Mouse (Mus musculus): Measurements from ENCODE around the gene Hist1h2be. TPM values are rescaled to one million over a fixed set of nuclear protein-coding genes. Genes with fewer than 3 reads are reported as not detected.

The Hist1h2be gene
- polyA plus RNA-seq (2017; shearing (Covaris generic)), result 1 to 10 TPM; 2.7 to 2.9 TPM

DNA sequence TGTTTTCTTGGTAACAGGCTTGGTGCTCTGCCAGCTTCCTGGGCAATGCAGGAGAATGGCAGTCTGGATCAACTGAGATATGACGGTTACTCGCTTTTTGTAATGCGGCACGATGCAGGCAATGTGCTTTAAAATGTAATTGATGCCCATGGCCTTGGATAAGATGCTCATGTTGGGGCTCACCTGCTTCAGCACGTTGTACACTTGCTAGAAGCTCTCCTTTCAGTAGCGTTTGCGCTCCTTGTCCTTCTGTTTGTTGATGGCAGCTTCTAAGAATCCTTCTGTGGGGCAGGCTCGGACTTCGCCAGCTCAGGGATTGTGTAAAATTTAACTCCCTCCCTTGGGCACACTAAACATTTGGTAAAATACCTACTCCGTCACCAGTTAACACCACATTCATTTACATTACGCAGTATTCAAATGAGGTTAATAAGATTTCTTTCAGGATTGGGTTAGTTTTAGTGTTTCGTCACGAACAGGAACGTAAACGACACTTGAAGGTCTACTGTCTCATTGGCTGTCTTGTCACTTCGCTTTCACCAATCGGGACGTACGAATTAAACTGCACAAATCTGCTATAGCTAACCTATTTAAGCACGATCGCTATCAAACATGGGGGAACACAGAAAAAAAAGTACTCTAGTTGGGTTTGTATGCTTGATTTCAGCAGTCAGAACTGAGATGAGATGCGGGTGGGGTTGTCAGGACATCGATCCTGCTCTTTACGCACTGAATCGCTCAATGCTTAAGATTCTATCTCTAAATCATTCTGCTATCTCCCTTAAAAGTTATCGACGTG lies at the start of gene Hist1h2be:
Gene Hist1h2be (minus strand): TSS at position 392 of the 799 bp plus-strand sequence.

DNA sequence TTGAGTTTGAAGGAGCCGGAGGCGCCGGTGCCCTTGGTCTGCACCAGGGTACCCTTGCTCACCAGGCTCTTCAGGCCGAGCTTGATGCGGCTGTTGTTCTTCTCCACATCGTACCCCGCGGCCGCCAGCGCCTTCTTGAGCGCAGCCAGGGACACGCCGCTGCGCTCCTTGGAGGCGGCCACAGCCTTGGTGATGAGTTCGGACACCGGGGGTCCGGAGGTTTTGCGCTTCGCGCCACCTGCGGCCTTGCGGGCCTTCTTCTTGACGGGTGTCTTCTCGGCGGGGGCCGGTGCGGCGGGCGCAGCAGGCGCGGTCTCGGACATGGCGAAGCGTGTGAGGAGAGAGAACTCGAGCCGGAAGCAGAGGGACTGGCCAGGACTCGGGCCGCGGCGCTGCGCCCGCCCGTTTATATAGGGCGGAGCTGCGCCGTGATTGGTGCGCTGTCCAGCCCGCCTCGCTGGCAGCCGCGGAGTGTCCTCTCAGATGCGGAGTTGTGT lies 1.3 kb upstream of the Hist1h2be start, which contains the start of gene Hist1h1e:
Gene Hist1h1e (minus strand): TSS at position 384 of the 497 bp plus-strand sequence.

DNA sequence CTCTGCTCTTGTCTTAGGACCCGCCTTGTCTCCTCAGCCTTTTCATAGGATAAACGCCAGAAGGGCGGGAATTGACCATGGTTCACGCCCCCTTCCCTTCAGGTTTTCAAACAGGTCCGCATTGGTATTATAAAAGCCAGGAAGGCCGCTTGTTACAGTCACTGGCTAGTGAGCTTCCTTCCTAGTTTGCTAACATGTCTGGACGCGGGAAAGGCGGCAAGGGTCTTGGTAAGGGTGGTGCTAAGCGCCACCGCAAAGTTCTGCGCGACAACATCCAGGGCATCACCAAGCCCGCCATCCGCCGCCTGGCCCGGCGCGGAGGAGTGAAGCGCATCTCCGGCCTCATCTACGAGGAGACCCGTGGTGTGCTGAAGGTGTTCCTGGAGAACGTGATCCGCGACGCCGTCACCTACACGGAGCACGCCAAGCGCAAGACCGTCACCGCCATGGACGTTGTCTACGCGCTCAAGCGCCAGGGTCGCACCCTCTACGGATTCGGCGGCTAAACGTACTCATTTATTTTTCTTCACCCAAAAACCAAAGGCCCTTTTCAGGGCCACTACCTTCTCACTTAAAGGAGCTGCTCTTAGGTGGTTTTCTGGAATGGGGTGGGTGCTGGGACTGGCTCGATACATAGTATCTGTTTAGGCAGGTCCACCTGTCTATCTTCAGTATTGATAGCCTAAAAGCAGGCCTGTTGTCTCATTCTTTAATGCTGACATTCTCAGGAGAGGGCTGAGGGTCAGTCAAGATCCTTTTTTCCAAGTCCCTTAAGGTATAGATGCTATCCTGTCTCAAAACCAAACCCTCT lies 39.3 kb downstream of the Hist1h2be start, which contains the start of gene Hist1h4d:
Gene Hist1h4d (plus strand): TSS at position 191 of the 811 bp plus-strand sequence.

DNA sequence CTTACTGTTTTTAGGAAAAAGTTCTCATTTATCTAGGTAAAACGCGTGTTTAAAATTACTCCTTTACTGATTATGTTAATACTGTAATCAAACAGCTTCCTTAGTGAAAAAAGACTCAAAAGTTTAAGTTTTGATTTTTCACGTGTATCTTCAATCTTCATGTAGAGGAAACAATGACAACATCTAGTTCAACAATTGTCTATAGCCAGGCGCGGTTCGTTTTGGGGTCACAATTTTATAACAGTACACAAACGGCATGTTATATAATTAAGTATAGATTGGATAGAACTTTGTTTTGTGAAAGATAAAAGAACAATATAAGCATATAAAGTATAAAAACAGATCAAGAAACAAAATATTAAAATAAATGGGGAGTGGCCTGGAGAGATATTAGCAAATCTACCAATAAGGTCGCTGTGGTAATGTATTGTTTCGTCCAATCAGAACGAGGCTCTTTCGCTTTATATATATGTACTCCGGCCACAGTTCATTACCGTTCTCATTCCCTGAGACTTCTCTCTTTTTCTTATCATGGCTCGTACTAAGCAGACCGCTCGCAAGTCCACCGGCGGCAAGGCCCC lies 45.6 kb downstream of the Hist1h2be start, which contains the start of gene Hist1h3d:
Gene Hist1h3d (plus strand): TSS at position 493 of the 581 bp plus-strand sequence.

DNA sequence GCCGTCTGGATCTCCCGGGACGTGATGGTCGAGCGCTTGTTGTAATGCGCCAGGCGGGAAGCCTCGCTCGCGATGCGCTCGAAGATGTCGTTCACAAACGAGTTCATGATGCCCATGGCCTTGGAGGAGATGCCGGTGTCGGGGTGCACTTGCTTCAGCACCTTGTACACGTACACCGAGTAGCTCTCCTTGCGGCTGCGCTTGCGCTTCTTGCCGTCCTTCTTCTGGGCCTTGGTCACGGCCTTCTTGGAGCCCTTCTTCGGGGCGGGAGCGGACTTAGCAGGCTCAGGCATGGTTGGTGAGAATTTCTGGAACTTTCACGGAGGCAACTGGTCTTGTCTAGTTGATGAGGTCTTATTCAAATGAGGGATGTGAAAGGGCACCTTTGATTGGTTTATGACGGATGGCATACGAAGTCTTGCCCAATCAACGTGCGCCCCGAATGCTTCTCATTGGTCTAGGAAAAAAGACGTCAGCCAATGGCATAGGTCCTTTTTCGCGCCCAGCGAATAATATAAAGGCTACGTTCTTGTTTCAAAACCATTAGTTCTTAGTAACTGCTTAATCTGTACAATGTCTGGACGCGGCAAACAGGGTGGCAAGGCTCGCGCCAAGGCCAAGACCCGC lies 46.9 kb downstream of the Hist1h2be start, which contains the start of the genes Hist1h2bf and Hist1h2ad:
Gene Hist1h2bf (minus strand): TSS at position 299 of the 627 bp plus-strand sequence.
Gene Hist1h2ad (plus strand): TSS at position 484 of the 627 bp plus-strand sequence.

DNA sequence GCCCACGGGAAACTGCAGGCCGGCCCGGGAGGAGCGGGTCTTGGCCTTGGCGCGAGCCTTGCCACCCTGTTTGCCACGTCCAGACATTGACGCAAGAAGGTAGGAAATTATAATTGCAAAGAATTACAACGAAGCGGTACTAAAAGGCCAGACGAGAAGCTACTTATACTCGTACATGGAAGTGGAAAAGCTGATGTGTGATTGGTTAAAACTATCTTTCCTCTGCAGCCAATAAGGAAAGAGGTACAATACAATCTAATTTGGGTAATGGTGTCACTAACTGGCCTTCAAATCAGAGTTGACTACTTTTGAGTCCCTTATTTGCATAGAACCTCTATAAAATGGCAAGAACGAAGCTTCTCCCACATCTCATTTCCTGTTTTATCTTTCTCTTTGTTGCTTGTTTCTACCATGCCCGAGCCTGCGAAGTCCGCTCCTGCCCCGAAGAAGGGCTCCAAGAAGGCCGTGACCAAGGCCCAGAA lies 49.9 kb downstream of the Hist1h2be start, which contains the start of the genes Hist1h2ae and Hist1h2bg:
Gene Hist1h2ae (minus strand): TSS at position 199 of the 482 bp plus-strand sequence.
Gene Hist1h2bg (plus strand): TSS at position 375 of the 482 bp plus-strand sequence.

DNA sequence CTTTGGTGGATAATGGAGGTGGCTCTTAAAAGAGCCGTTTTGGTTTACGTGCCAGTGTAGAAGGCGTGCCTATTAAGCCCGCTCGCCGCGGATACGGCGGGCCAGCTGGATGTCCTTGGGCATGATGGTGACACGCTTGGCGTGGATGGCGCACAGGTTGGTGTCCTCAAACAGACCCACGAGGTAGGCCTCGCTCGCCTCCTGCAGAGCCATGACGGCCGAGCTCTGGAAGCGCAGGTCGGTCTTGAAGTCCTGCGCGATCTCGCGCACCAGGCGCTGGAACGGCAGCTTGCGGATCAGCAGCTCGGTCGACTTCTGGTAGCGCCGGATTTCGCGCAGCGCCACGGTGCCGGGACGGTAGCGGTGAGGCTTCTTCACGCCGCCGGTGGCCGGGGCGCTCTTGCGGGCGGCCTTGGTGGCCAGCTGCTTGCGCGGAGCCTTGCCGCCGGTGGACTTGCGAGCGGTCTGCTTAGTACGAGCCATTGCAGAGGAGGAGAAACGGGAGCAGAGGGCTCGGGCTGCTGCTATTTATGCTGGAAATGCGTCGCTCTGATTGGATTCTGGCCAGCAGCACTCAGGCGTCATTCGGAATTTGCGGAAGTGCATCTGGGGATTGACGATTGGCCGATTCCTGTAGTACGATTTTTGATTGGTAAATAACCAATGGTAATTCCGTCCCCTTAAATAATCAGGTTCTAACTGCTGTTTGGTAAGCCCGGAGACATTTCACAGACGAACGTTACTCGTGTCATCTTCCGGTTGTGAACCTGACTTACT lies 58.9 kb downstream of the Hist1h2be start, which contains the start of gene Hist1h3e:
Gene Hist1h3e (minus strand): TSS at position 487 of the 777 bp plus-strand sequence.

DNA sequence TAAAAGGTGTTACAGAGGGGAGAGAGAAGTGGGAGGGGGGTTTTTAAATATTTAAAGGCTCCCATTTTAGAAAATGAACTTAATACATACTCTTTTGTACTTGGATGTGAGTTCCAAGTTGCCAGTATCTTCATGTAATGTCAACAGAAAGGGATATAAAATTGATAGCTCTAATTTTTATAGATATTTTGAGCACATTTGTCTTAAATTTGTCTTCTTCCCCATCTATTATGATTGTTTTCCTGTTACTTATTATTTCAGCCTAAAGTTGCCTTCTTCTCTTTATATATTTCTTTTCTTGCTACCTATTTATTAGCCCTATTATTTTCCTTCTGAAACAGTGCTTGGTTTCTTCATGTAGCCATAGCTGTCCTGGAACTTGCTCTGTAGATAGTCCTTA lies 68.0 kb downstream of the Hist1h2be start, which contains the start of gene Hist1h1d:
Gene Hist1h1d (plus strand): TSS at position 301 of the 400 bp plus-strand sequence.

DNA sequence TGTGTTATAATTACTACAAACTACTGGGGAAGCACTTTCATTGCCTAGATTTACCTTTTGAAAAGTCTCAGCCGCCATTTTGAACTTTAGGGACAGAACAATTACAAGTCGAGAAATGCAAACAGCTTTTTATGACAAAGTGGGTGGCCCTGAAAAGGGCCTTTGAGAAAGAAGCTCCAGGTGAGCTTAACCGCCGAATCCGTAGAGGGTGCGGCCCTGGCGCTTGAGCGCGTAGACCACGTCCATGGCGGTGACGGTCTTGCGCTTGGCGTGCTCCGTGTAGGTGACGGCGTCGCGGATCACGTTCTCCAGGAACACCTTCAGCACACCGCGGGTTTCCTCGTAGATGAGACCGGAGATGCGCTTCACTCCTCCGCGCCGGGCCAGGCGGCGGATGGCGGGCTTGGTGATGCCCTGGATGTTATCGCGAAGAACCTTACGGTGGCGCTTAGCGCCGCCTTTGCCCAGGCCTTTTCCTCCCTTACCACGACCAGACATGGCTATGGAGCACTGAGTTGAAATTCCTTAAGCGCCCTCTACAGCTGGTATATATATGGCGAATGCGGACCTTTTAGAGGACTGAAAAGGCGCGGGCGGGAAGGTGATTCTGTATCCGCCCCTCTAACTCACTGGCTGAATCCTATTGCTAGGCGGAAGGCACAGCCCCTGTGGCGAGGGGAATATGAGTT lies 69.6 kb downstream of the Hist1h2be start, which contains the start of gene Hist1h4f:
Gene Hist1h4f (minus strand): TSS at position 503 of the 689 bp plus-strand sequence.

DNA sequence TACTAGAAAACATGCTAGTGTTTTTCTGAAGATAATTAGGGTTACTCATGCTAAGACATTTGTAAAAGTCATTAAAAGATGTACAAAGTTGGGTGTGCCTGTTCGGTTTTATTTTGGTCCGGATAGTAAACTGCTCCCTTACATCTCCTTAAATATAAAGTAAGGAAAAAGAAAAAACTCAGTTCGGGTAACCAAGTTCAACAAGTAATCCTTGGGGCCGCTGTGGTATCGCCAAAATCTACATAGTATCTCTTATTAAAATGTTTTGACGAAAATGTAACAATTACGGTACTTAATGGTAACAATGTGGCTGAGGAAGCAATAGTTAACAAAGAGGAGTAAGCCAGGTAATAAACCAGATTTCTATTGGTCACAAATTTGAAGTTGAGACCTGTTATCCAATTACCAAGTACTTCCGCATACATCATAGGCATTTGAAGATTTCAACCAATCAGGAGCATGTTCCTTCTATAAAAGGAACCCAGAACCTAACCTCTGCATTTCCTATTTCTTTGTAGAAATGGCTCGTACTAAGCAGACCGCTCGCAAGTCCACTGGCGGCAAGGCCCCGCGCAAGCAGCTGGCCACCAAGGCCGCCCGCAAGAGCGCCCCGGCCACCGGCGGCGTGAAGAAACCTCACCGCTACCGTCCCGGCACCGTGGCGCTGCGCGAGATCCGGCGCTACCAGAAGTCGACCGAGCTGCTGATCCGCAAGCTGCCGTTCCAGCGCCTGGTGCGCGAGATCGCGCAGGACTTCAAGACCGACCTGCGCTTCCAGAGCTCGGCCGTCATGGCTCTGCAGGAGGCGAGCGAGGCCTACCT lies 76.7 kb downstream of the Hist1h2be start, which contains the start of gene Hist1h3f:
Gene Hist1h3f (plus strand): TSS at position 88 of the 822 bp plus-strand sequence.

DNA sequence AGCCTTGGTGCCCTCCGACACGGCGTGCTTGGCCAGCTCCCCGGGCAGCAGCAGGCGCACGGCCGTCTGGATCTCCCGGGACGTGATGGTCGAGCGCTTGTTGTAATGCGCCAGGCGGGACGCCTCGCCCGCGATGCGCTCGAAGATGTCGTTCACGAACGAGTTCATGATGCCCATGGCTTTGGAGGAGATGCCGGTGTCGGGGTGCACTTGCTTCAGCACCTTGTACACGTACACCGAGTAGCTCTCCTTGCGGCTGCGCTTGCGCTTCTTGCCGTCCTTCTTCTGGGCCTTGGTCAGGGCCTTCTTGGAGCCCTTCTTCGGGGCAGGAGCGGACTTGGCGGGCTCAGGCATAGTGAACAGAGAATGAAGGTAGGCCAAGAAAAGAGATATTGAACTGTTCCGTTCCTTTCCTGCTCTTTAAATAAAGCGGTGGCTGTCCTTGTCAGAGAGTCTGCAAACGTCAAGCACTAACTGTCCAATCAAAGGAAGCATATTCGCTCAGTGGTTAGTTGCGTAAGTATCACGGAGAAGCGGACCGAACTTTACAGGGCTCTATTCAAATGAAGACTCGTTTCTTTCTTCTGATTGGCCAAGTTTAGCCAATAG lies 77.8 kb downstream of the Hist1h2be start, which contains the start of gene Hist1h2bh:
Gene Hist1h2bh (minus strand): TSS at position 394 of the 609 bp plus-strand sequence.

DNA sequence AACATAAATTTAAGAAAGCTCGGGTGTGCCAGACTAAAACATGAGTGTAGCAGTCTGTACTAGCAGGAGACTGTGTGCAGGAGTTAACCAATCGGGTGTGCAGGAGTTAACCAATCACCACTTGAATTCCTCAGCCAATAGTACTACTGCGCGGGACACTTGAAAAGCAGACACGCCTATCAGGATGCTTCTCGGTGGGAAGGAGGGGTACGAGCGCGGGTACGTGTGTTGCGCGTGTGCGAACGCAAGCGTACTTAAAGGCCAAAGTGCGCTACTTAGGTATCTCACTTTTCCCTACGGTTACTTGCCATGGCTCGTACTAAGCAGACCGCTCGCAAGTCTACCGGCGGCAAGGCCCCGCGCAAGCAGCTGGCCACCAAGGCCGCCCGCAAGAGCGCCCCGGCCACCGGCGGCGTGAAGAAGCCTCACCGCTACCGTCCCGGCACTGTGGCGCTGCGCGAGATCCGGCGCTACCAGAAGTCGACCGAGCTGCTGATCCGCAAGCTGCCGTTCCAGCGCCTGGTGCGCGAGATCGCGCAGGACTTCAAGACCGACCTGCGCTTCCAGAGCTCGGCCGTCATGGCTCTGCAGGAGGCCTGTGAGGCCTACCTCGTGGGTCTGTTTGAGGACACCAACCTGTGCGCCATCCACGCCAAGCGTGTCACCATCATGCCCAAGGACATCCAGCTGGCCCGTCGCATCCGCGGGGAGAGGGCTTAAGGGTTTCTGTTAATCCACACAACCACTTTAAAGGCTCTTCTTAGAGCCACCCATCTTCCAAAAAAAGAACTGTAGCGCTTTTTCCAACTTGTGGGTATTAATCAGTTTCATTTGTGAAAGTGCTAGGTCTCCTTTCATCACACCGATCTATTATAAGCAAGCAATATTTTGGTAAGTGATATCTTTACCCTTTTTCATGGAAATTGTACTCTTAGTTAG lies 85.5 kb downstream of the Hist1h2be start, which contains the start of gene Hist1h3g:
Gene Hist1h3g (plus strand): TSS at position 286 of the 939 bp plus-strand sequence.

Other genes with a start within 250 kb of the Hist1h2be start
- 10 to 100 TPM in 1 of 2 experiments, 1 to 10 TPM in 1; 9.8 to 10.9 TPM for gene Abt1, start 197.3 kb downstream of the Hist1h2be start, polyA plus RNA-seq (2017; shearing (Covaris generic))
- gene Btn1a1, start 155.2 kb downstream of the Hist1h2be start, polyA plus RNA-seq (2017; shearing (Covaris generic)), result 1 to 10 TPM in 1 of 2 experiments, under 1 TPM in 1; 0.16 to 2.6 TPM
- gene Btn2a2, start 132.3 kb downstream of the Hist1h2be start, polyA plus RNA-seq (2017; shearing (Covaris generic)), result under 1 TPM in 1 of 2 experiments, not detected in 1; 0.17 TPM
- gene Hist1h4h, start 90.1 kb downstream of the Hist1h2be start, polyA plus RNA-seq (2017; shearing (Covaris generic)), result 10 to 100 TPM in 1 of 2 experiments, 1 to 10 TPM in 1; 7.1 to 14.6 TPM
- gene Hist1h2af, start 87.2 kb downstream of the Hist1h2be start, polyA plus RNA-seq (2017; shearing (Covaris generic)), result not detected
- not detected for gene Hist1h3g, start 85.7 kb downstream of the Hist1h2be start, polyA plus RNA-seq (2017; shearing (Covaris generic))
- 1 to 10 TPM in 1 of 2 experiments, under 1 TPM in 1; 0.52 to 5.2 TPM for gene Hist1h2bh, start 77.7 kb downstream of the Hist1h2be start, polyA plus RNA-seq (2017; shearing (Covaris generic))
- 1 to 10 TPM; 1.3 to 3.2 TPM for gene Hist1h3f, start 77.1 kb downstream of the Hist1h2be start, polyA plus RNA-seq (2017; shearing (Covaris generic))
- gene Hist1h4f, start 69.5 kb downstream of the Hist1h2be start, polyA plus RNA-seq (2017; shearing (Covaris generic)), result 1 to 10 TPM in 1 of 2 experiments, not detected in 1; 1.4 TPM
- 1 to 10 TPM in 1 of 2 experiments, under 1 TPM in 1; 0.99 to 2.4 TPM for gene Hist1h1d, start 67.9 kb downstream of the Hist1h2be start, polyA plus RNA-seq (2017; shearing (Covaris generic))
- gene Hist1h3e, start 58.8 kb downstream of the Hist1h2be start, polyA plus RNA-seq (2017; shearing (Covaris generic)), result 1 to 10 TPM; 3.2 to 8.8 TPM
- 1 to 10 TPM; 4.5 to 6.5 TPM for gene Hist1h2ae, start 49.9 kb downstream of the Hist1h2be start, polyA plus RNA-seq (2017; shearing (Covaris generic))
- 10 to 100 TPM in 1 of 2 experiments, 1 to 10 TPM in 1; 7.3 to 11.3 TPM for gene Hist1h2bg, start 49.7 kb downstream of the Hist1h2be start, polyA plus RNA-seq (2017; shearing (Covaris generic))
- 1 to 10 TPM in 1 of 2 experiments, not detected in 1; 1.5 TPM for gene Hist1h2bf, start 46.9 kb downstream of the Hist1h2be start, polyA plus RNA-seq (2017; shearing (Covaris generic))
- under 1 TPM in 1 of 2 experiments, not detected in 1; 0.35 TPM for gene Hist1h2ad, start 46.7 kb downstream of the Hist1h2be start, polyA plus RNA-seq (2017; shearing (Covaris generic))
- gene Hist1h3d, start 45.4 kb downstream of the Hist1h2be start, polyA plus RNA-seq (2017; shearing (Covaris generic)), result under 1 TPM in 1 of 2 experiments, not detected in 1; 0.23 TPM
- 10 to 100 TPM; 12.4 to 29.7 TPM for gene Hist1h4d, start 39.5 kb downstream of the Hist1h2be start, polyA plus RNA-seq (2017; shearing (Covaris generic))
- 10 to 100 TPM; 13.4 to 19.2 TPM for gene Hist1h1e, start 1.4 kb upstream of the Hist1h2be start, polyA plus RNA-seq (2017; shearing (Covaris generic))
- gene Hist1h2ac, start 62.8 kb upstream of the Hist1h2be start, polyA plus RNA-seq (2017; shearing (Covaris generic)), result 1 to 10 TPM; 2.2 to 4.6 TPM
- gene Hist1h2bc, start 63.1 kb upstream of the Hist1h2be start, polyA plus RNA-seq (2017; shearing (Covaris generic)), result 1 to 10 TPM; 6.3 to 8.3 TPM
- under 1 TPM in 1 of 2 experiments, not detected in 1; 0.53 TPM for gene Hist1h1t, start 74.7 kb upstream of the Hist1h2be start, polyA plus RNA-seq (2017; shearing (Covaris generic))
- gene Hist1h4c, start 77.3 kb upstream of the Hist1h2be start, polyA plus RNA-seq (2017; shearing (Covaris generic)), result 10 to 100 TPM in 1 of 2 experiments, 1 to 10 TPM in 1; 4.3 to 11.5 TPM
- under 1 TPM; 0.75 to 0.92 TPM for gene Hfe, start 89.7 kb upstream of the Hist1h2be start, polyA plus RNA-seq (2017; shearing (Covaris generic))
- gene Hist1h1c, start 117.7 kb upstream of the Hist1h2be start, polyA plus RNA-seq (2017; shearing (Covaris generic)), result 10 to 100 TPM; 25.5 to 40.4 TPM
- not detected for gene Hist1h3c, start 124.5 kb upstream of the Hist1h2be start, polyA plus RNA-seq (2017; shearing (Covaris generic))
- gene Hist1h2bb, start 125.6 kb upstream of the Hist1h2be start, polyA plus RNA-seq (2017; shearing (Covaris generic)), result under 1 TPM in 1 of 2 experiments, not detected in 1; 0.80 TPM
- 1 to 10 TPM in 1 of 2 experiments, under 1 TPM in 1; 0.42 to 2.0 TPM for gene Hist1h2ab, start 130.0 kb upstream of the Hist1h2be start, polyA plus RNA-seq (2017; shearing (Covaris generic))
- gene Hist1h3b, start 131.1 kb upstream of the Hist1h2be start, polyA plus RNA-seq (2017; shearing (Covaris generic)), result not detected
- gene Hist1h4b, start 135.9 kb upstream of the Hist1h2be start, polyA plus RNA-seq (2017; shearing (Covaris generic)), result 1 to 10 TPM; 6.9 to 9.9 TPM
- gene Hist1h4a, start 140.1 kb upstream of the Hist1h2be start, polyA plus RNA-seq (2017; shearing (Covaris generic)), result not detected
- 10 to 100 TPM in 1 of 2 experiments, 1 to 10 TPM in 1; 5.0 to 15.8 TPM for gene Hist1h3a, start 141.3 kb upstream of the Hist1h2be start, polyA plus RNA-seq (2017; shearing (Covaris generic))
- gene Hist1h1a, start 142.5 kb upstream of the Hist1h2be start, polyA plus RNA-seq (2017; shearing (Covaris generic)), result 1 to 10 TPM; 1.0 to 1.6 TPM
- gene Trim38, start 148.8 kb upstream of the Hist1h2be start, polyA plus RNA-seq (2017; shearing (Covaris generic)), result under 1 TPM; 0.07 to 0.47 TPM
- under 1 TPM; 0.04 to 0.13 TPM for gene Slc17a2, start 185.9 kb upstream of the Hist1h2be start, polyA plus RNA-seq (2017; shearing (Covaris generic))
- gene Slc17a3, start 218.3 kb upstream of the Hist1h2be start, polyA plus RNA-seq (2017; shearing (Covaris generic)), result under 1 TPM in 1 of 2 experiments, not detected in 1; 0.20 TPM
- 1 to 10 TPM in 1 of 2 experiments, under 1 TPM in 1; 0.14 to 2.4 TPM for gene Slc17a1, start 246.6 kb upstream of the Hist1h2be start, polyA plus RNA-seq (2017; shearing (Covaris generic))